Mouse (Mus musculus): Measurements from ENCODE around the gene Gm44511. TPM values are rescaled to one million over a fixed set of nuclear protein-coding genes. Genes with fewer than 3 reads are reported as not detected.
A peak's percentile ranks its signal among the peaks of the same experiment; 100 is the strongest.

The Gm44511 gene
- not detected in 2 replicates for polyA plus RNA-seq (2016; fragmentation: Nextera tagmentation; extraction: Ambion mirVana)

DNA sequence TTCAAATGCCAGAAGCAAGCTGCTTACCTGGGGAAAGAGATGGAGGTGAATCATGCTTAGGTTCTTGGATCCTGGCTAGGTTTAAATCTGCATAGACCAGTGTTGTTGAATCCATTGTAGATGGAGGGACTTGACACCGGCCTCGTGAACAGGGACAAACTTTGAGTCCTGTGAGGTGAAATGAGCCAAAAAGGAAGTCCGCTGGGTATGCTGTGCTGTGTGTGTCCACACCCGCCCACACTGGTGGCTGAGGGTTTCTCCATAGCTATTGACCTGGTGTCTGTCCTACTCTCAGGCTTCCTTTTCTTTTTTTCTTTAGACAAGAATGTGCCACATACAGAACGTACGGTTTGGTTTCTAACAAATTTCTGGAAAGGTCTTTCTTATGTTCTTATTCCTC is at the start of gene Gm44511, which contains the start of gene Klrb1b:
TSS of gene Gm44511 (minus strand) at position 184 of the 400 bp plus-strand sequence.
TSS of gene Klrb1b (minus strand) at position 200 of the 400 bp plus-strand sequence.
- ATAC-seq (ENCODE audit: insufficient number of reproducible peaks, insufficient read depth, low FRiP score, low TSS enrichment, low read depth) = no peak
- no peak within 1 kb of the TSS for H3K4me2 ChIP-seq
- 91% methylated on average over 6 of the region's 6 CpGs for WGBS
- no peaks in the 10 kb centered on the region for H3K9me3 ChIP-seq
- H3K4me1 ChIP-seq (replicated peaks) = 0 out of 2 replicates have a peak, but pooled peaks cover 3% of the 10 kb centered on the region
- no peak within 1 kb of the TSS for H3K27ac ChIP-seq
- no peaks in the 10 kb centered on the region for H3K27me3 ChIP-seq
- no peak within 1 kb of the TSS for H3K9ac ChIP-seq (replicated peaks)
- H3K36me3 ChIP-seq = no peaks in the 10 kb centered on the region
- H3K4me3 ChIP-seq (replicated peaks) = no peak within 1 kb of the TSS

DNA sequence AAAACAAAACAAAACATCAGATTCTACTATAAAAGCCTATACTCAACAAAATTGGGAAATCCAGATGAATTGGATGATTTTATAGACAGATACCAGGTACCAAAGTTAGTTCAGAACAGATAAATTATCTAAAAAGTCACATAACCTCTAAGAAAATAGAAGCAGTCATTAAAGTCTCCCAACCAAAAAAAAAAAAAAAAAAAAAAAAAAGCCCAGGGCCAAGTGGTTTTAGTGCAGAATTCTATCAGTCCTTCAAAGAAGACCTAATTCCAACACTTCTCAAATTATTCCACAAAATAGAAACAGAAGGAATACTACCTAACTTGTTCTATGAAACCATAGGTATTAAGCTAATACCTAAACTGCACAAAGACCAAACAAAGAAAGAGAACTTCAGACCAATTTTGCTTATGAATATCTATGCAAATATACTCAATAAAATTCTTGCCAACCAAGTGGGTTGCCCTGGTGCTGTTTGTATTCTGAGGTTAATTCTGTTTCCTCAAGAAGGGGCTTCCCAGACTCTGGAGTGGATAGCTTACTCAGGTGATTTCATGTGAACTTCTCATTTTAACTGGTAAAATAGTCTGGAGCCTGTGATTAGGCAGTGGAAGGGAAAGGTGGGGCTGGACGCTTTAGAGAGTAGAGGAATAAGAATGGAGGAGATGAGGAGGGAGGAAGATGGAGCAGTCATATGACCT is 45.9 kb upstream of the Gm44511 start:
- H3K4me1 ChIP-seq (replicated peaks) = no peaks in the 10 kb centered on the region
- H3K27ac ChIP-seq = no peak overlapping the region
- no peak overlapping the region for H3K9ac ChIP-seq (replicated peaks)
- H3K27me3 ChIP-seq = no peaks in the 10 kb centered on the region
- WGBS = 85% methylated on average over 1 of the region's 1 CpGs
- no peaks in the 10 kb centered on the region for H3K36me3 ChIP-seq
- H3K9me3 ChIP-seq = peaks cover 5% of the 10 kb centered on the region; the same call in 1 of the 2 replicates
- ATAC-seq (ENCODE audit: insufficient number of reproducible peaks, insufficient read depth, low FRiP score, low TSS enrichment, low read depth) = no peak
- no peak overlapping the region for H3K4me3 ChIP-seq (replicated peaks)
- H3K4me2 ChIP-seq = no peak overlapping the region

DNA sequence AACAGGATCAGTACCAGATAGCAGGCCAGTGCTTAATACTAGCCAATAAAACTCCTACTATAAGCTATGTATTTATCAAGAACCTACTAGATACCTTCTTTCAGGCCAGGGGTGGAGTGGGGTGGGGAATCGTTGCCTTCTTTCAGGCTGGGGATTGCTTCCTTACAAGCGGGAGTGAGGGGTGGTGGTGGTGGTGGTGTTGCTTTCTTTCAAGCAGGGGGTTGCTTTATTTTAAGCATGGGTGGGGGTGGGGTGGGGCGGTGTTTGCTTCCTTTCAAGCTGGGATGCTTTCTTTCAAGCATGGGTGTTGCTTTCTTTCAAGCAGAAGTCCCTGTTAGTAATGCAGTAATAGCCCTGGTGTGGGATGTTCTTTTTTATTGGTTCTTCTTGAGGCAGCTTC is 42.7 kb upstream of the Gm44511 start:
- 13% methylated on average over 3 of the region's 3 CpGs for WGBS

DNA sequence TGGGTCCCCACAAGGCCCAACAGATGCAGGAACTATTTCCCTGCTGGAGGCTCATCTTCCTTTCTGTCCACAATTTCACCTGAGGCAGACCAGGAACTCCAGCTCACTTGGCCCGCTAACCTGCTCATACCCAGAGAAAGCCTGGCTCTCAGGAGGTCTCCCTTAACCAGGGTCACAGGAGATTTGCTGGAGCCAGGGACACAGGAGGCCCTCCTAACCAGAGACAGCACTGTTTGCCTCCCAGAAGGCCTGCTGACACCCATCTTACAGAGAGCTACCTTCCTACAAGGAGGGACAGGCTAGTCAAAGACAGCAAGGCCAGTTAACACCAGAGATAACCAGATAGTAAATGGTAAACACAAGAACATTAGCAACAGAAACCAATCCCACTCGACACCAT is 31.9 kb upstream of the Gm44511 start:
- Histone ChIP-seq H3K4me1 (replicated peaks) (no peaks in the 10 kb centered on the region), H3K4me3 (replicated peaks) (no peak overlapping the region), H3K9ac (replicated peaks) (no peak overlapping the region), H3K36me3 (no peaks in the 10 kb centered on the region), H3K27me3 (no peaks in the 10 kb centered on the region), H3K4me2 (no peak overlapping the region), H3K27ac (no peak overlapping the region), H3K9me3 (no peaks in the 10 kb centered on the region)
- ATAC-seq (ENCODE audit: insufficient number of reproducible peaks, insufficient read depth, low FRiP score, low TSS enrichment, low read depth) = no peak
- WGBS = 78% methylated on average over 2 of the region's 2 CpGs

More for the DNA sequence above, 42.7 kb upstream of the Gm44511 start:
- no peaks in the 10 kb centered on the region for H3K4me1 ChIP-seq (replicated peaks)
- no peak overlapping the region for H3K27ac ChIP-seq
- H3K4me2 ChIP-seq = no peak overlapping the region
- H3K9ac ChIP-seq (replicated peaks) = no peak overlapping the region
- H3K4me3 ChIP-seq (replicated peaks) = no peak overlapping the region
- no peaks in the 10 kb centered on the region for H3K27me3 ChIP-seq
- H3K36me3 ChIP-seq = no peaks in the 10 kb centered on the region
- no peaks in the 10 kb centered on the region for H3K9me3 ChIP-seq
- no peak for ATAC-seq (ENCODE audit: insufficient number of reproducible peaks, insufficient read depth, low FRiP score, low TSS enrichment, low read depth)

DNA sequence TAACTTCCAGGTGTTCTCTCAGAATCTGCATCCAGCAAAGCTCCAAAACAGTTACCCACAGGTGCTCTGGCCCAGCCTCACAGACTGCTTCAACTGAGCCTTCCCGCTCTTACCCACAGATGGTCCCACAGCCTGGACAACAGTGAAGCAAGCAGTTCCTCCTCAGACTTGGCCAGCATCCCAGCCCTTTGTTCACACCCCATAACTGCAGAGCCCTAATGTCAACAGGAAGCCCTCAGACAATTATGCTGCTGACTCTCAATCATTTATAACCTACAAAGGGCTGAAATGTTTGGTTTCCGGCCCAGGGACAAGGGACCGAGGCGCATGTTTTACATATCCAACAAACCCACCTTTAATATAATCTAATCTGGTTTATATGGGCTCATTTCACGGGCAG is 30.1 kb upstream of the Gm44511 start:
- Histone ChIP-seq H3K4me3 (replicated peaks) (no peak overlapping the region), H3K36me3 (no peaks in the 10 kb centered on the region), H3K27me3 (no peaks in the 10 kb centered on the region), H3K4me1 (replicated peaks) (no peaks in the 10 kb centered on the region), H3K9me3 (no peaks in the 10 kb centered on the region), H3K4me2 (no peak overlapping the region), H3K27ac (no peak overlapping the region), H3K9ac (replicated peaks) (no peak overlapping the region)
- ATAC-seq (ENCODE audit: insufficient number of reproducible peaks, insufficient read depth, low FRiP score, low TSS enrichment, low read depth) = no peak
- WGBS = 77% methylated on average over 5 of the region's 5 CpGs

DNA sequence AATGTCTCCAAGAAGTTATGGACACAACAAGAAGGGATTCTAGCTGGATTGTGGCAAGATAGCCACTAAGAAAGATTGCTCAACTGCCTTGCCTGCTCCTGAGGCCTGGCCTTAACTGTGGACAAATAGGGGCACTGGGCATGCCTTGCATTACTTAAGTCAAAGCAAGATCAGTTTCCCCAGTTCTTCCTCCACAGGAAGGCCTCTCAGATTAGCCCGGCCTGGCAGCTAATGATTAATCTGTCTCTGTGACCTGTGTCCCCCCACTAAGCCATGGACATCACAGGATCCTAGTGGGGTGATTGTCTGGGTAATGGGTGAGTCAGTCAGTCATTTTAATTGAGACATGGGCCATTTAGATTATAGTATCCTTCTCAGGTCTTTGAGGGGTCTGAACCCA is 29.4 kb upstream of the Gm44511 start:
- Histone ChIP-seq H3K4me1 (replicated peaks) (no peaks in the 10 kb centered on the region), H3K4me2 (no peak overlapping the region), H3K4me3 (replicated peaks) (no peak overlapping the region), H3K36me3 (no peaks in the 10 kb centered on the region), H3K27me3 (no peaks in the 10 kb centered on the region), H3K9ac (replicated peaks) (no peak overlapping the region), H3K9me3 (no peaks in the 10 kb centered on the region), H3K27ac (no peak overlapping the region)
- 63% methylated on average over 1 of the region's 1 CpGs for WGBS
- no peak for ATAC-seq (ENCODE audit: insufficient number of reproducible peaks, insufficient read depth, low FRiP score, low TSS enrichment, low read depth)

DNA sequence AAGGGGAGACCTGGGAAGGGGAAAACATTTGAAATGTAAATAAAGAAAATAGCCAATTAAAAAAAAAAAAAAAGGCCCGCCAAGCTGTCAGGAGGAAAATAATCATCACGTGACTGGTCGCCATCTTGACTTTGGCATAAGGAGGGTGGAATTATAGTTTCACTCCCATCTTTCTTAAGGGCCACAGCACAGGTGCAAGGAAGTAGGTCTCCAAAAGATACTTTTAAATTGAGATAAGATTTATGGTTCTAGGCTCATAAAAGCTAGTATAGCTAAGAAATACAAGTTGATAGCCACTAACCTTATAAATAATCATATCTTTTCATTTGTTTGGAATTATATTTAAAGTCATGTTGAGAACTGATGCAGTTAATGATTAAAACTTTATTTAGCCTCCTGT is 28.8 kb upstream of the Gm44511 start:
- H3K4me1 ChIP-seq (replicated peaks) = no peaks in the 10 kb centered on the region
- no peak for ATAC-seq (ENCODE audit: insufficient number of reproducible peaks, insufficient read depth, low FRiP score, low TSS enrichment, low read depth)
- WGBS = 91% methylated on average over 3 of the region's 3 CpGs

DNA sequence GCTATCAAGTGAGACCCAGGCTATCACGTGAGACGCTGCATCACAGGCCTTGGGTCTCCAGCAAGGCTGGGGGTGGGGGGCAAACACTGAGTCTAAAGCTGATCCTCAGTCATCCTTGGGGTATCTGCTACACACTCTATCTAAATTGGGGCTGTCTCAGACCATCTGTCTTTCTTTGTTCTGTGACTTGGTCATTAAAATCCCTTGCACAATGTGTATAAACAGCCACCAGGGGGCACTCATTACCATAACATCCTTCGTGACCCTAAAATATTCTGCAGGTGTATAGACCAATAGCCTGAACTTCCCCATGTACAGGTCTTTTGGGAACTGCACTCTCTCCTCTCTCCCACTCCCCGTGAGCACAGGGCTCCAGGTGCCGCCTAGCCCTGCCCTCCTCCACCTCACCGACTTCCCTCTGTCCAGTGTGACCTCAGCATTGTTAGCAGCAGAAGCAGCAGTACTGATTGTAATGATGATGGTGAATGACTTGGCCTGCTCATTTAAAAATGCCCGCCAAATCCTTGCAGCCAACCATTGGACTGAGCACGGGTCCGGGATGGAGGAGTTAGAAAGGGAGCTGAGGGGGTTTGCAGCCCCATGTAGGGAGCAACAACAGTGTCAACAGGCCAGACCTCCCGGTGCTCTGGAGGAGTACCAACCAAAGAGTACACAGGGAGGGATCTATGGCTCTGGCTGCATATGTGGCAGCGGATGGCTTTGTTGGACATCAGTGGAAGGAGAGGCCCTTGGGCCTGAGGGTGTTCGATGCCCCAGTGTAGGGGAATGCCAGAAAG is 28.1 kb upstream of the Gm44511 start:
- Histone ChIP-seq H3K27me3 (no peaks in the 10 kb centered on the region), H3K4me3 (replicated peaks) (no peak overlapping the region), H3K9ac (replicated peaks) (no peak overlapping the region), H3K27ac (no peak overlapping the region), H3K4me2 (peak overlapping the region; percentile 26; the same call in 1 of the 2 replicates), H3K4me1 (replicated peaks) (no peaks in the 10 kb centered on the region), H3K36me3 (no peaks in the 10 kb centered on the region), H3K9me3 (no peaks in the 10 kb centered on the region)
- 47% methylated on average over 12 of the region's 12 CpGs for WGBS
- peak; percentile 82 for ATAC-seq (ENCODE audit: insufficient number of reproducible peaks, insufficient read depth, low FRiP score, low TSS enrichment, low read depth)

More for the DNA sequence above, 28.8 kb upstream of the Gm44511 start:
- Histone ChIP-seq H3K4me3 (replicated peaks) (no peak overlapping the region), H3K27me3 (no peaks in the 10 kb centered on the region), H3K36me3 (no peaks in the 10 kb centered on the region), H3K4me2 (no peak overlapping the region), H3K9me3 (no peaks in the 10 kb centered on the region), H3K27ac (no peak overlapping the region), H3K9ac (replicated peaks) (no peak overlapping the region)

DNA sequence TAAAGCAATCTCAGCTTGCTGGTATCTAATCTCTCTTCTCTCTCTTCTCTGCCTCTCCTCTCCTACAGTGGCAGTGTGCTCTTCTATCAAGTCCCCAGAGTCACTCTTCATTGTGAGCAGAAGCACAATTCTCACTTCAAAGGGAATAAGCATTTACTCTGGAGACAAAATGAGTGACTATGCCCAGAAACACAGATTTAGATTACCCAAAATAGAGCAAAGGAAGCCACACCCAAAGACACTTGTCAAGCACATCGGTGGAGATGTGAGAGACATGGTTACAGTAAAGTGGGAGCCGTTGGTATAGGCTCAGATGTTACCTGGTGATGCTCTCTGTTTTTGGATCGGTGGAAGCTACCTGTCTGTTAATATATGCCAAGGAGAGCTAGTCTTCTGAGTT is 26.7 kb upstream of the Gm44511 start:
- 94% methylated on average over 3 of the region's 3 CpGs for WGBS
- H3K9me3 ChIP-seq = no peaks in the 10 kb centered on the region
- no peak overlapping the region for H3K4me2 ChIP-seq
- no peaks in the 10 kb centered on the region for H3K4me1 ChIP-seq (replicated peaks)
- no peak overlapping the region for H3K4me3 ChIP-seq (replicated peaks)
- H3K9ac ChIP-seq (replicated peaks) = no peak overlapping the region
- ATAC-seq (ENCODE audit: insufficient number of reproducible peaks, insufficient read depth, low FRiP score, low TSS enrichment, low read depth) = no peak
- H3K27me3 ChIP-seq = no peaks in the 10 kb centered on the region
- H3K27ac ChIP-seq = no peak overlapping the region
- H3K36me3 ChIP-seq = no peaks in the 10 kb centered on the region

DNA sequence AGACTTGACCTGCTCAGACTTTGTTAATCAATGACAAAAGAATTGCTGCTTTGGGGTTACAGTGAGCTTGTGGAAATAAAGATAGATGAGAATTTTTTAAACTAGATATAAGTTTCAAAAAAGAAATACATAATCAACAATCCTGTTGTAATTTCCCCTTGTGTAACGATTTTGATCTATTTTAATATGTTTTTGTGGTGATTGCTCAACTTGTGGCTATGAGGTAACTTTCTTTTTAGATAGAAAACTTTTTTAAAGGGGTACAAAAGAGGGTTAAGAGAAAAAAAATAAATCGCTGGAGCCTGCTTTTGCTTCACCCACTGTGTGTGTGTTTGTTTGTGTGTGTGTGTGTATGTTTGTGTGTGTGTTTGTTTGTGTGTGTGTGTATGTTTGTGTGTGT is 25.0 kb upstream of the Gm44511 start:
- Histone ChIP-seq H3K27ac (no peak overlapping the region), H3K9ac (replicated peaks) (no peak overlapping the region), H3K4me3 (replicated peaks) (no peak overlapping the region), H3K4me2 (no peak overlapping the region), H3K36me3 (no peaks in the 10 kb centered on the region), H3K27me3 (no peaks in the 10 kb centered on the region), H3K9me3 (no peaks in the 10 kb centered on the region), H3K4me1 (replicated peaks) (no peaks in the 10 kb centered on the region)
- no peak for ATAC-seq (ENCODE audit: insufficient number of reproducible peaks, insufficient read depth, low FRiP score, low TSS enrichment, low read depth)
- WGBS = 81% methylated on average over 2 of the region's 2 CpGs

DNA sequence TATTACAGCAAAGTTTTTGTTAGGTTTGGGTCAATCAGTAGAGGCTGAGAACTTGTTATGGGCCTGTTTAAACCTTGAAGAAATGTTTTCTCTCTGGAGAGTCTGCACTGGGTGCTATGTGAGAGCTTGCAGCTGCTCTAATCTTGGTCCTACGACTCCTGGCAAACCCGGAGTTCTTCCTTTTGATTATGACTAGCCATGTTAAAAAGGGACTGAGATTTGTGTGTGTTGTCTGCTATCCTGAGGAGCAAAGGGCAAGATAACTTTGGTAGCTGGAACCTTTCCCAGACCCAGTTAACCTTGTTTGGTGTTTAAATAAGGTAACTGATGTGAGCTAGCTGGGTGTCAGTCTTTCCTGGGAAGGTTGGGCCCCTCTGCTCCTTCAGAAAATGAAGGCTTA is 24.6 kb upstream of the Gm44511 start:
- Histone ChIP-seq H3K9ac (replicated peaks) (no peak overlapping the region), H3K36me3 (no peaks in the 10 kb centered on the region), H3K27ac (no peak overlapping the region), H3K9me3 (no peaks in the 10 kb centered on the region), H3K4me1 (replicated peaks) (no peaks in the 10 kb centered on the region), H3K4me2 (no peak overlapping the region), H3K27me3 (no peaks in the 10 kb centered on the region), H3K4me3 (replicated peaks) (no peak overlapping the region)
- no peak for ATAC-seq (ENCODE audit: insufficient number of reproducible peaks, insufficient read depth, low FRiP score, low TSS enrichment, low read depth)
- WGBS = 79% methylated on average over 2 of the region's 2 CpGs

All from limb, embryonic 12.5 days (tissue).